Mouse (Mus musculus) bone marrow macrophage, adult 2 months (primary cell): ENCODE results near the gene Gm11172. TPM values are rescaled to one million over a fixed set of nuclear protein-coding genes. Genes with fewer than 3 reads are reported as not detected.

Experiments
- H3K27ac ChIP-seq: 2 replicates; pipeline ENCODE4 v1.5.1; 2012; ENCODE audit warnings: low read depth, low read length; ENCODE audit not compliant: insufficient read depth
- H3K4me1 ChIP-seq: 2 replicates; pipeline ENCODE4 v1.6.1; 2012; ENCODE audit warnings: low read length; ENCODE audit not compliant: control insufficient read depth, insufficient read depth
- H3K4me3 ChIP-seq: 2 replicates; pipeline ENCODE4 v1.5.1; 2012; ENCODE audit warnings: mild to moderate bottlenecking, low read length, moderate library complexity; ENCODE audit not compliant: insufficient read depth
- CTCF ChIP-seq: IDR thresholded peaks from 2 replicates; pipeline ENCODE4 v1.5.1; 2012; ENCODE audit warnings: low read depth, mild to moderate bottlenecking, low read length, moderate library complexity
- POLR2A ChIP-seq: IDR thresholded peaks from 2 replicates; pipeline ENCODE4 v1.6.1; 2012; ENCODE audit warnings: mild to moderate bottlenecking, low read depth, low read length, borderline replicate concordance
- polyA plus RNA-seq: library from polyadenylated mRNA; stranded (reverse); fragments of >200 nt; gene quantifications from 2 replicates; pipeline ENCODE4 v1.2.4, GENCODE M21; 2012; ENCODE audit not compliant: missing spikeins, insufficient read depth, insufficient read length

Gene Gm11172
- not detected in 2 replicates for polyA plus RNA-seq

- no peaks in the 10 kb centered on the region for H3K4me1 ChIP-seq
- H3K4me3 ChIP-seq, result no peak within 1 kb of the TSS
- H3K27ac ChIP-seq, result no peak within 1 kb of the TSS
- TF ChIP-seq POLR2A, result no peak
- no peak for TF ChIP-seq CTCF
Measured at GRCm38 (mm10) chr16:10812865-10813371, at the start of gene Gm11172. Gene Gm11172 (plus strand): TSS chr16:10812915.

GRCm38 (mm10) chr16:10763540-10764264 lies 49.0 kb upstream of the Gm11172 start:
- no peak for TF ChIP-seq CTCF
- no peak for TF ChIP-seq POLR2A
- Histone ChIP-seq H3K27ac (no peak overlapping the region), H3K4me1 (peaks cover 21% of the 10 kb centered on the region), H3K4me3 (no peak overlapping the region)

- Histone ChIP-seq H3K4me3 (no peak overlapping the region), H3K27ac (no peak overlapping the region), H3K4me1 (peaks cover 15% of the 10 kb centered on the region)
- TF ChIP-seq CTCF, result no peak
- no peak for TF ChIP-seq POLR2A
Measured at GRCm38 (mm10) chr16:10764323-10764722, 48.4 kb upstream of the Gm11172 start.

GRCm38 (mm10) chr16:10767158-10767557 lies 45.6 kb upstream of the Gm11172 start:
- Histone ChIP-seq H3K27ac (no peak overlapping the region), H3K4me1 (peaks cover 5% of the 10 kb centered on the region), H3K4me3 (no peak overlapping the region)
- TF ChIP-seq POLR2A, result no peak
- TF ChIP-seq CTCF, result peak; percentile 21; the same call in 1 of the 2 replicates

GRCm38 (mm10) chr16:10768821-10769220 lies 43.9 kb upstream of the Gm11172 start:
- H3K4me1 ChIP-seq, result peaks cover 5% of the 10 kb centered on the region
- no peak overlapping the region for H3K4me3 ChIP-seq
- TF ChIP-seq CTCF, result no peak
- TF ChIP-seq POLR2A, result no peak

GRCm38 (mm10) chr16:10769661-10770060 lies 43.1 kb upstream of the Gm11172 start:
- Histone ChIP-seq H3K4me1 (peaks cover 4% of the 10 kb centered on the region), H3K27ac (no peak overlapping the region), H3K4me3 (no peak overlapping the region)
- TF ChIP-seq CTCF (no peak), POLR2A (no peak)

More at GRCm38 (mm10) chr16:10768821-10769220, 43.9 kb upstream of the Gm11172 start:
- no peak overlapping the region for H3K27ac ChIP-seq

GRCm38 (mm10) chr16:10770531-10771325 lies 42.0 kb upstream of the Gm11172 start:
- Histone ChIP-seq H3K27ac (no peak overlapping the region), H3K4me3 (no peak overlapping the region), H3K4me1 (no peaks in the 10 kb centered on the region)
- TF ChIP-seq CTCF (no peak), POLR2A (no peak)

- Histone ChIP-seq H3K27ac (no peak overlapping the region), H3K4me1 (no peaks in the 10 kb centered on the region), H3K4me3 (no peak overlapping the region)
- no peak for TF ChIP-seq CTCF
- no peak for TF ChIP-seq POLR2A
Measured at GRCm38 (mm10) chr16:10771769-10772510, 40.8 kb upstream of the Gm11172 start.

- Histone ChIP-seq H3K4me3 (no peak overlapping the region), H3K27ac (no peak overlapping the region), H3K4me1 (no peaks in the 10 kb centered on the region)
- no peak for TF ChIP-seq CTCF
- no peak for TF ChIP-seq POLR2A
Measured at GRCm38 (mm10) chr16:10773543-10773942, 39.2 kb upstream of the Gm11172 start.
